Mouse (Mus musculus) embryonic facial prominence, embryonic 12.5 days (tissue): ENCODE measurements around the gene Il9. TPM values are rescaled to one million over a fixed set of nuclear protein-coding genes. Genes with fewer than 3 reads are reported as not detected.

ENCODE experiments used
- ATAC-seq: fragments of 200-750 bp; cut with Nextera tagmentation; 2 replicates; pipeline ENCODE4 v1.8.0; 2017; ENCODE audit not compliant: insufficient number of reproducible peaks, insufficient read depth, low FRiP score, low TSS enrichment
- H3K27ac ChIP-seq: fragments of 300-500 bp; sonication (generic); 2 replicates; pipeline ENCODE4 v1.5.1; 2016; ENCODE audit warnings: mild to moderate bottlenecking
- H3K27me3 ChIP-seq: fragments of 300-500 bp; sonication (generic); 2 replicates; pipeline ENCODE4 v1.6.1; 2016; ENCODE audit warnings: mild to moderate bottlenecking, moderate library complexity
- H3K36me3 ChIP-seq: fragments of 300-500 bp; sonication (generic); 2 replicates; pipeline ENCODE4 v1.6.1; 2016; ENCODE audit warnings: mild to moderate bottlenecking
- H3K4me1 ChIP-seq: fragments of 300-500 bp; sonication (generic); 2 replicates; pipeline ENCODE4 v1.6.1; 2016
- H3K4me2 ChIP-seq: fragments of 300-500 bp; sonication (generic); replicated peaks from 2 replicates; pipeline ENCODE4 v1.6.1; 2016; ENCODE audit warnings: mild to moderate bottlenecking, moderate library complexity
- H3K4me3 ChIP-seq: fragments of 300-500 bp; sonication (generic); 2 replicates; pipeline ENCODE4 v1.5.1; 2016; ENCODE audit warnings: mild to moderate bottlenecking
- H3K9ac ChIP-seq: fragments of 300-500 bp; sonication (generic); 2 replicates; pipeline ENCODE4 v1.6.1; 2016; ENCODE audit warnings: mild to moderate bottlenecking, moderate library complexity
- H3K9me3 ChIP-seq: fragments of 300-500 bp; sonication (generic); 2 replicates; pipeline ENCODE4 v1.6.1; 2016; ENCODE audit warnings: mild to moderate bottlenecking, moderate library complexity
- whole genome bisulfite sequencing: fragments of 180-500 bp; shearing (Covaris S2); methylation state at CpG from one replicate; pipeline ENCODE4 v1.1.7; 2016; 5-methylcytosine and 5-hydroxymethylcytosine counted together
- polyA plus RNA-seq: library from polyadenylated mRNA; unstranded; fragments of >200 nt; fragmentation: Nextera tagmentation; extraction: Ambion mirVana; gene quantifications from 2 replicates; pipeline ENCODE4 v1.2.1, GENCODE M21; 2016

Il9 gene
- polyA plus RNA-seq, 1 experiment from 2014 or later = not detected

- Histone ChIP-seq H3K4me2 (no peak overlapping the region), H3K4me1 (peaks cover 10% of the 10 kb centered on the region; the same call in 1 of the 2 replicates), H3K4me3 (no peak overlapping the region), H3K27me3 (peaks cover 26% of the 10 kb centered on the region), H3K27ac (no peak overlapping the region), H3K9ac (no peak overlapping the region), H3K36me3 (no peaks in the 10 kb centered on the region), H3K9me3 (0 out of 2 replicates have a peak, but pooled peaks cover 4% of the 10 kb centered on the region)
- ATAC-seq = no peak
- 70% methylated on average over 7 of the region's 7 CpGs for WGBS
These were observed 38.6 kb downstream of the Il9 start for GRCm38 (mm10) chr13:56443411-56443810.

GRCm38 (mm10) chr13:56438211-56439075 lies 43.6 kb downstream of the Il9 start, which contains the start of gene Slc25a48:
Slc25a48 (plus strand) TSS chr13:56438355.
- peaks cover 62% of the 10 kb centered on the region for H3K27me3 ChIP-seq
- 4% methylated on average over 51 of the region's 51 CpGs for WGBS
- 0 out of 2 replicates have a peak, but pooled peaks cover 4% of the 10 kb centered on the region for H3K9me3 ChIP-seq
- peak within 1 kb of the TSS; percentile 65 for H3K4me2 ChIP-seq
- peak within 1 kb of the TSS; percentile 40 for H3K4me3 ChIP-seq
- ATAC-seq = no peak
- peaks cover 21% of the 10 kb centered on the region; the same call in 1 of the 2 replicates for H3K4me1 ChIP-seq
- peak within 1 kb of the TSS; percentile 29; the same call in 1 of the 2 replicates for H3K9ac ChIP-seq
- H3K27ac ChIP-seq = no peak within 1 kb of the TSS
- no peaks in the 10 kb centered on the region for H3K36me3 ChIP-seq

- H3K27me3 ChIP-seq = peaks cover 58% of the 10 kb centered on the region
- no peaks in the 10 kb centered on the region for H3K36me3 ChIP-seq
- 0 out of 2 replicates have a peak, but pooled peaks cover 1% of the 10 kb centered on the region for H3K9me3 ChIP-seq
- H3K4me3 ChIP-seq = no peak overlapping the region
- H3K4me2 ChIP-seq = no peak overlapping the region
- no peak for ATAC-seq
- H3K9ac ChIP-seq = 0 out of 2 replicates have a peak overlapping the region, but pooled peaks have one; percentile 15
- H3K4me1 ChIP-seq = peaks cover 21% of the 10 kb centered on the region; the same call in 1 of the 2 replicates
- H3K27ac ChIP-seq = no peak overlapping the region
- WGBS = 63% methylated on average over 10 of the region's 10 CpGs
These were observed 46.3 kb downstream of the Il9 start for GRCm38 (mm10) chr13:56435615-56436287.

GRCm38 (mm10) chr13:56434311-56434751 lies 47.7 kb downstream of the Il9 start:
- ATAC-seq = no peak
- Histone ChIP-seq H3K36me3 (no peaks in the 10 kb centered on the region), H3K9ac (no peak overlapping the region), H3K4me2 (no peak overlapping the region), H3K27me3 (peaks cover 44% of the 10 kb centered on the region), H3K4me3 (no peak overlapping the region), H3K9me3 (no peaks in the 10 kb centered on the region), H3K27ac (no peak overlapping the region), H3K4me1 (peaks cover 21% of the 10 kb centered on the region; the same call in 1 of the 2 replicates)
- 74% methylated on average over 9 of the region's 9 CpGs for WGBS

- no peak overlapping the region for H3K27ac ChIP-seq
- H3K27me3 ChIP-seq = peaks cover 36% of the 10 kb centered on the region
- 12% methylated on average over 10 of the region's 10 CpGs for WGBS
- H3K9me3 ChIP-seq = no peaks in the 10 kb centered on the region
- H3K4me1 ChIP-seq = peaks cover 16% of the 10 kb centered on the region; the same call in 1 of the 2 replicates
- H3K9ac ChIP-seq = no peak overlapping the region
- no peak for ATAC-seq
- H3K36me3 ChIP-seq = no peaks in the 10 kb centered on the region
- H3K4me2 ChIP-seq = no peak overlapping the region
- no peak overlapping the region for H3K4me3 ChIP-seq
These were observed 48.6 kb downstream of the Il9 start for GRCm38 (mm10) chr13:56433466-56433865.

- H3K27me3 ChIP-seq = peaks cover 26% of the 10 kb centered on the region
- WGBS = 89% methylated on average over 11 of the region's 12 CpGs
These were observed 49.5 kb downstream of the Il9 start for GRCm38 (mm10) chr13:56432496-56432895.

More at GRCm38 (mm10) chr13:56432496-56432895, 49.5 kb downstream of the Il9 start:
- Histone ChIP-seq H3K9me3 (no peaks in the 10 kb centered on the region), H3K36me3 (no peaks in the 10 kb centered on the region), H3K4me2 (no peak overlapping the region), H3K9ac (no peak overlapping the region), H3K4me3 (no peak overlapping the region), H3K27ac (no peak overlapping the region), H3K4me1 (peaks cover 8% of the 10 kb centered on the region; the same call in 1 of the 2 replicates)
- no peak for ATAC-seq

Other genes starting within 250 kb of the Il9 start
- gene Neurog1, start 230.1 kb downstream of the Il9 start, polyA plus RNA-seq = 5.1 and 6.0 TPM in 2 replicates
- gene Cxcl14, start 185.7 kb downstream of the Il9 start, polyA plus RNA-seq = 308 and 338 TPM in 2 replicates
- not detected in 2 replicates for gene Gm3045, start 55.7 kb downstream of the Il9 start, polyA plus RNA-seq
- gene Slc25a48, start 43.9 kb downstream of the Il9 start, polyA plus RNA-seq = 0.05 and 0.19 TPM in 2 replicates
- 2.8 and 3.4 TPM in 2 replicates for gene Fbxl21, start 40.2 kb upstream of the Il9 start, polyA plus RNA-seq
- gene Lect2, start 66.3 kb upstream of the Il9 start, polyA plus RNA-seq = not detected in 2 replicates
- 120 and 121 TPM in 2 replicates for gene Tgfbi, start 127.3 kb upstream of the Il9 start, polyA plus RNA-seq
- gene Smad5, start 220.8 kb upstream of the Il9 start, polyA plus RNA-seq = 46.0 and 46.3 TPM in 2 replicates